Mouse (Mus musculus) thymus, adult 2 months (tissue): ENCODE measurements around the gene Lin7a.

Experiments used
- CTCF ChIP-seq: fragments of 200-500 bp; IDR thresholded peaks from 2 replicates; pipeline ENCODE4 v1.5.1; 2012; ENCODE audit warnings: mild to moderate bottlenecking, control low read depth, low read length, moderate library complexity, borderline replicate concordance; ENCODE audit not compliant: control insufficient read depth, poor library complexity, insufficient read depth; ENCODE audit errors: extremely low read depth
- POLR2A ChIP-seq: fragments of 200-500 bp; IDR thresholded peaks from 2 replicates; pipeline ENCODE4 v1.6.1; 2012; ENCODE audit warnings: mild to moderate bottlenecking, low read length, control low read depth, moderate library complexity; ENCODE audit not compliant: control insufficient read depth, poor library complexity, insufficient read depth; ENCODE audit errors: extremely low read depth

- TF ChIP-seq CTCF (no peak), POLR2A (no peak)
Measured at GRCm38 (mm10) chr10:107225871-107226270, 45.6 kb upstream of the Lin7a start.
